Mouse (Mus musculus): ENCODE results near the gene Hnrnpa2b1.

GRCm38 (mm10) chr6:51458925-51459312 lies 10.8 kb downstream of the Hnrnpa2b1 start:
- peak; percentile 24 for TF ChIP-seq POLR2A (IDR thresholded peaks at IDR 0.05; ENCODE audit: insufficient read length, low read depth)
- TF ChIP-seq TCF12 (IDR thresholded peaks at IDR 0.05; ENCODE audit: insufficient read depth, poor library complexity, severe bottlenecking) = no peak
- TF ChIP-seq SRF (IDR thresholded peaks at IDR 0.05; ENCODE audit: control insufficient read depth, insufficient read length, low read depth) = no peak
- TF ChIP-seq USF1 (IDR thresholded peaks at IDR 0.05; ENCODE audit: low read depth) = no peak

Data from myocyte (in vitro differentiated cells).